9 mouse cellular contexts compared by ENCODE assay signal in the genomic region with DNA sequence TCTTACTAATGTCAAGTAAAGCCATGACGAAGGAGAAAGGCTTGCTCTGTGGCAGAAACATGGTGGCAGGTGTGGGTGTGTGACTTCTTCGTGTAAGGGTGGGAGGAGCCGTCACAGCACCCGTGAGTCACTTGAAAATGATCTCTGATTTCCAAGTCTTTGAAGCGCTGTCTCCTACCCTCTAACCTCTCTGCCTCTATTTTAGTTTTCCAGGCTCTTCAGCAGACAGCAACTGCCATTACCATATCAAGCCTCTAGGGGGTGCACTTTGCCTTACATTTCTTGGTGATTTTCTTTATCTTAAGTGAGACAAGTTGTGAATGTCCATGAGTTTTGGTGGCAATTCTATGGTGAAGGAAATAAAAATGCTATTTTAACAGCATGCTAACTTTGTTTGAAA. TPM values are rescaled to one million over a fixed set of nuclear protein-coding genes. Genes with fewer than 3 reads are reported as not detected.
A peak's percentile ranks its signal among the peaks of the same experiment; 100 is the strongest.
DNase-seq lines count a peak whose midpoint lies in the region; ATAC-seq and TF ChIP-seq lines count a peak whose summit lies in the region.
"Had no signal": no experiment of that assay in that cellular context is flagged by ENCODE, and none has a peak within 500 bp of the region (broad histone marks: within the 10 kb centered on the region; RNA-seq: fewer than 3 reads in every experiment).

No protein-coding gene starts in this region.

- H3K36me3 ChIP-seq in limb, embryonic 11.5 days (ENCODE audit: control insufficient read depth, insufficient read depth, low read length) = no peaks in the 10 kb centered on the region
- no peaks in the 10 kb centered on the region for H3K36me3 ChIP-seq in limb, embryonic 10.5 days
- H3K36me3 ChIP-seq: liver, embryonic 15.5 days had no signal

- no peaks in the 10 kb centered on the region for H3K4me1 ChIP-seq in limb, embryonic 11.5 days (ENCODE audit: control insufficient read depth, insufficient read depth, low read length)
- H3K4me1 ChIP-seq in limb, embryonic 10.5 days = peaks cover 4% of the 10 kb centered on the region
- H3K4me1 ChIP-seq: liver, embryonic 15.5 days had no signal

- H3K9me3 ChIP-seq in limb, embryonic 11.5 days (ENCODE audit: control insufficient read depth, low read length) = no peaks in the 10 kb centered on the region
- no peaks in the 10 kb centered on the region for H3K9me3 ChIP-seq in limb, embryonic 10.5 days (replicated peaks)
- H3K9me3 ChIP-seq: liver, embryonic 15.5 days had no signal

- no peak for ATAC-seq in limb, embryonic 11.5 days (ENCODE audit: insufficient number of reproducible peaks, low FRiP score, low TSS enrichment, low read depth)
- ATAC-seq in megakaryocyte, adult 5-6 weeks (ENCODE audit: poor library complexity, severe bottlenecking) = no peak

- H3K4me3 ChIP-seq in limb, embryonic 11.5 days (ENCODE audit: low read depth, low read length) = no peak overlapping the region
- no peak overlapping the region for H3K4me3 ChIP-seq in limb, embryonic 10.5 days
- H3K4me3 ChIP-seq: liver, embryonic 15.5 days had no signal

- DNase-seq in cerebellum, adult 18-20 months = peak; percentile 55 to 69
- no peak for DNase-seq in cerebellum, adult 9-11 months
- DNase-seq in limb, embryonic 11.5 days (ENCODE audit: low spot score) = peak; percentile 42
- DNase-seq in limb, embryonic 10.5 days (ENCODE audit: low spot score) = no peak
- DNase-seq in brain, embryonic 14.5 days (ENCODE audit: low read depth) = peak; percentile 82
- peak; percentile 70 for DNase-seq in kidney, postnatal 10 days
- DNase-seq in right cerebral cortex, postnatal 14 days = peak; percentile 45

- H3K27ac ChIP-seq in limb, embryonic 11.5 days (replicated peaks; ENCODE audit: low read depth, low read length) = no peak overlapping the region
- H3K27ac ChIP-seq in limb, embryonic 10.5 days = no peak overlapping the region
- H3K27ac ChIP-seq: liver, embryonic 15.5 days had no signal

- TF ChIP-seq CTCF in brain, embryonic 14.5 days (IDR thresholded peaks at IDR 0.05; ENCODE audit: borderline replicate concordance, extremely low read depth, insufficient read depth, insufficient read length) = peak; percentile 66; the same call in 1 of the 2 replicates

- H3K4me2 ChIP-seq in limb, embryonic 11.5 days (ENCODE audit: low read depth, severe bottlenecking) = no peak overlapping the region
- H3K4me2 ChIP-seq: liver, embryonic 15.5 days had no signal

- no peak for TF ChIP-seq POLR2A in brain, embryonic 14.5 days (IDR thresholded peaks at IDR 0.05; ENCODE audit: borderline replicate concordance, extremely low read depth, insufficient read depth, insufficient read length, poor library complexity, severe bottlenecking)

- H3K27me3 ChIP-seq in limb, embryonic 11.5 days (ENCODE audit: control insufficient read depth, insufficient read depth, low read length) = 0 out of 2 replicates have a peak, but pooled peaks cover 3% of the 10 kb centered on the region
- H3K27me3 ChIP-seq in limb, embryonic 10.5 days (ENCODE audit: low read depth, poor library complexity, severe bottlenecking) = peaks cover 83% of the 10 kb centered on the region

- 41% methylated on average over 5 of the region's 5 CpGs for WGBS in limb, embryonic 11.5 days
- WGBS in limb, embryonic 10.5 days = 45% methylated on average over 5 of the region's 5 CpGs

- H3K9ac ChIP-seq in limb, embryonic 11.5 days (ENCODE audit: low read length) = no peak overlapping the region
- H3K9ac ChIP-seq: liver, embryonic 15.5 days had no signal

RNA-seq across cellular contexts. Expression of a gene that starts 5.7 kb away (rescaled TPM):
- polyA plus RNA-seq in limb, embryonic 11.5 days (2014; fragmentation: Nextera tagmentation; extraction: Ambion mirVana) = 3.2 and 3.8 TPM in 2 replicates
- 4.3 and 7.3 TPM in 2 replicates for polyA plus RNA-seq in limb, embryonic 10.5 days (2016; fragmentation: Nextera tagmentation; extraction: Ambion mirVana)
- 8.3 and 10.3 TPM in 2 replicates for polyA plus RNA-seq in brain, embryonic 14.5 days (2012; rRNA removed)
- not detected in 2 replicates for total RNA-seq in megakaryocyte, adult 5-6 weeks (2015)
- total RNA-seq in megakaryocyte, adult 5-6 weeks (2017) = not detected in 2 replicates
- polyA plus RNA-seq: liver, embryonic 15.5 days had no signal

RNA-seq across cellular contexts. Expression of a gene that starts 19.9 kb away (rescaled TPM):
- polyA plus RNA-seq in limb, embryonic 11.5 days (2014; fragmentation: Nextera tagmentation; extraction: Ambion mirVana) = 3.9 and 4.2 TPM in 2 replicates
- 3.4 and 5.2 TPM in 2 replicates for polyA plus RNA-seq in limb, embryonic 10.5 days (2016; fragmentation: Nextera tagmentation; extraction: Ambion mirVana)
- 4.0 and 8.3 TPM in 2 replicates for polyA plus RNA-seq in brain, embryonic 14.5 days (2012; rRNA removed)
- 0.04 TPM in 1 of 2 replicates, not detected in the other for total RNA-seq in megakaryocyte, adult 5-6 weeks (2015)
- total RNA-seq in megakaryocyte, adult 5-6 weeks (2017) = 0.07 TPM in 1 of 2 replicates, not detected in the other

RNA-seq across cellular contexts. Expression of a gene that starts 46.5 kb away (rescaled TPM):
- 1.2 and 2.0 TPM in 2 replicates for polyA plus RNA-seq in limb, embryonic 11.5 days (2014; fragmentation: Nextera tagmentation; extraction: Ambion mirVana)
- polyA plus RNA-seq in limb, embryonic 10.5 days (2016; fragmentation: Nextera tagmentation; extraction: Ambion mirVana) = 1.1 and 1.9 TPM in 2 replicates
- polyA plus RNA-seq in brain, embryonic 14.5 days (2012; rRNA removed) = 78.6 and 97.8 TPM in 2 replicates
- 6.1 and 8.9 TPM in 2 replicates for total RNA-seq in megakaryocyte, adult 5-6 weeks (2015)
- total RNA-seq in megakaryocyte, adult 5-6 weeks (2017) = 1.7 and 3.1 TPM in 2 replicates

RNA-seq across cellular contexts. Expression of a gene that starts 46.8 kb away (rescaled TPM):
- polyA plus RNA-seq in limb, embryonic 11.5 days (2014; fragmentation: Nextera tagmentation; extraction: Ambion mirVana) = 0.74 and 1.1 TPM in 2 replicates
- polyA plus RNA-seq in limb, embryonic 10.5 days (2016; fragmentation: Nextera tagmentation; extraction: Ambion mirVana) = 0.93 and 1.7 TPM in 2 replicates
- 2.3 and 2.8 TPM in 2 replicates for polyA plus RNA-seq in brain, embryonic 14.5 days (2012; rRNA removed)
- not detected in 2 replicates for total RNA-seq in megakaryocyte, adult 5-6 weeks (2015)
- not detected in 2 replicates for total RNA-seq in megakaryocyte, adult 5-6 weeks (2017)

RNA-seq across cellular contexts. Expression of a gene that starts 57.8 kb away (rescaled TPM):
- 53.3 and 55.8 TPM in 2 replicates for polyA plus RNA-seq in limb, embryonic 11.5 days (2014; fragmentation: Nextera tagmentation; extraction: Ambion mirVana)
- polyA plus RNA-seq in limb, embryonic 10.5 days (2016; fragmentation: Nextera tagmentation; extraction: Ambion mirVana) = 54.3 and 56.9 TPM in 2 replicates
- polyA plus RNA-seq in brain, embryonic 14.5 days (2012; rRNA removed) = 37.8 and 41.5 TPM in 2 replicates
- total RNA-seq in megakaryocyte, adult 5-6 weeks (2015) = 13.8 and 24.0 TPM in 2 replicates
- total RNA-seq in megakaryocyte, adult 5-6 weeks (2017) = 19.6 and 20.9 TPM in 2 replicates

Comparison
In these comparisons a context has a peak if more than half of its experiments do, and no peak if none do; other contexts are left out.
1. DNase-seq: peak in cerebellum, adult 18-20 months (2 of 2), limb, embryonic 11.5 days (single experiment), brain, embryonic 14.5 days (single experiment), kidney, postnatal 10 days (single experiment) and right cerebral cortex, postnatal 14 days (single experiment); none in cerebellum, adult 9-11 months (single experiment) and limb, embryonic 10.5 days (single experiment).
2. RNA of a gene that starts 46.5 kb away (polyA plus RNA-seq): 78.6 to 97.8 TPM in brain, embryonic 14.5 days; 1.1 to 1.9 TPM in limb, embryonic 10.5 days and 1.2 to 2.0 TPM in limb, embryonic 11.5 days; every median in the first group is over 10 times any median in the second.